Mouse (Mus musculus) midbrain, postnatal 0 days (tissue): ENCODE measurements around the gene Elf2. TPM values are rescaled to one million over a fixed set of nuclear protein-coding genes. Genes with fewer than 3 reads are reported as not detected.

ENCODE experiments used
- ATAC-seq: fragments of 200-750 bp; cut with Nextera tagmentation; 2 replicates; pipeline ENCODE4 v1.8.0; 2017; ENCODE audit warnings: moderate number of reproducible peaks, mild to moderate bottlenecking, moderate TSS enrichment, moderate library complexity; ENCODE audit not compliant: low FRiP score
- DNase-seq: peaks from one replicate; pipeline ENCODE4 v3.0.0-alpha.2; 2015; ENCODE audit warnings: low spot score
- H3K27ac ChIP-seq: fragments of 300-500 bp; sonication (generic); 2 replicates; pipeline ENCODE4 v1.5.1; 2014; ENCODE audit warnings: low read depth, mild to moderate bottlenecking, low read length, mixed read lengths
- H3K27me3 ChIP-seq: fragments of 300-500 bp; sonication (generic); 2 replicates; pipeline ENCODE4 v1.6.1; 2014; ENCODE audit warnings: low read length, control low read depth, mixed read lengths; ENCODE audit not compliant: insufficient read depth
- H3K36me3 ChIP-seq: fragments of 300-500 bp; sonication (generic); 2 replicates; pipeline ENCODE4 v1.6.1; 2014; ENCODE audit warnings: low read length, control low read depth, mixed read lengths; ENCODE audit not compliant: insufficient read depth
- H3K4me1 ChIP-seq: fragments of 300-500 bp; sonication (generic); 2 replicates; pipeline ENCODE4 v1.6.1; 2014; ENCODE audit warnings: mild to moderate bottlenecking, control low read depth, antibody characterized with exemption, low read length, mixed read lengths; ENCODE audit not compliant: insufficient read depth
- H3K4me2 ChIP-seq: fragments of 300-500 bp; sonication (generic); 2 replicates; pipeline ENCODE4 v1.6.1; 2014; ENCODE audit warnings: low read depth, mild to moderate bottlenecking, low read length, mixed read lengths; ENCODE audit not compliant: poor library complexity, severe bottlenecking
- H3K4me3 ChIP-seq: fragments of 300-500 bp; sonication (generic); 2 replicates; pipeline ENCODE4 v1.5.1; 2014; ENCODE audit warnings: low read depth, mild to moderate bottlenecking, low read length, moderate library complexity
- H3K9ac ChIP-seq: fragments of 300-500 bp; sonication (generic); replicated peaks from 2 replicates; pipeline ENCODE4 v1.6.1; 2014; ENCODE audit warnings: mild to moderate bottlenecking, low read length, moderate library complexity, mixed read lengths; ENCODE audit not compliant: poor library complexity, severe bottlenecking
- H3K9me3 ChIP-seq: fragments of 300-500 bp; sonication (generic); 2 replicates; pipeline ENCODE4 v1.6.1; 2016; ENCODE audit warnings: low read length, control low read depth
- CTCF ChIP-seq: IDR thresholded peaks from 2 replicates; pipeline ENCODE4 v1.5.1; 2016; ENCODE audit warnings: antibody characterized with exemption, mild to moderate bottlenecking
- WGBS: fragments of 180-500 bp; shearing (Covaris S2); extraction: QIAGEN DNeasy Blood & Tissue Kit; methylation state at CpG from one replicate; pipeline ENCODE4 v1.1.7; 2014; 5-methylcytosine and 5-hydroxymethylcytosine counted together
- polyA plus RNA-seq: library from polyadenylated mRNA; unstranded; fragments of >200 nt; fragmentation: Nextera tagmentation; extraction: Ambion mirVana; gene quantifications from 2 replicates; pipeline ENCODE4 v1.2.1, GENCODE M21; 2015
- total RNA-seq: library from RNA; depleted of rRNA; stranded (reverse); fragments of >200 nt; gene quantifications from 2 replicates; pipeline ENCODE4 v1.2.3, GENCODE M21; 2014

Gene Elf2
- total and polyA plus RNA-seq, 2 experiments from 2014 or later = 26.1 to 38.7 TPM

DNA sequence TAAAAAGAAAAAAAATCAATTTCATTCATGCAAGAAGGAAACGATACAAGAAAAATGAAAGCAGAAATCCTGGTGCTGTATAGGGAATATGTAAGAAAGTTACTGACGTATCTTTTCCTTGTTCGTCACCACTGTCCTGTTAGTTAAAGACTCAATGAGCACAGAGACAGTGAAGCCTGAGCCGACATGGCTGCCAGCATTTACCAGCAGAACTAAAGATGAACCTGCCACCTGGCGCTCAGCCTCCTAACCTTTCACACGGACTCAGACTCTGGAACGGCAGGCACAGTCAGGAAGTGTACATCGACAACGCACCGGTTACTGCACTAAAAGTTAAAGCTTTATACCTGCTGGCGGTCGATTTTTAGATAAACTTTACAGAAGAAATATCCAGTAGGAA is 11.9 kb downstream of the Elf2 start:
- H3K4me3 ChIP-seq = no peak overlapping the region
- no peak overlapping the region for H3K27ac ChIP-seq
- no peaks in the 10 kb centered on the region for H3K4me1 ChIP-seq
- H3K36me3 ChIP-seq = no peaks in the 10 kb centered on the region
- H3K27me3 ChIP-seq = no peaks in the 10 kb centered on the region
- no peaks in the 10 kb centered on the region for H3K9me3 ChIP-seq
- DNase-seq (no peak), ATAC-seq (no peak)
- H3K9ac ChIP-seq = no peak overlapping the region
- 85% methylated on average over 12 of the region's 12 CpGs for WGBS
- no peak overlapping the region for H3K4me2 ChIP-seq
- TF ChIP-seq CTCF = no peak

DNA sequence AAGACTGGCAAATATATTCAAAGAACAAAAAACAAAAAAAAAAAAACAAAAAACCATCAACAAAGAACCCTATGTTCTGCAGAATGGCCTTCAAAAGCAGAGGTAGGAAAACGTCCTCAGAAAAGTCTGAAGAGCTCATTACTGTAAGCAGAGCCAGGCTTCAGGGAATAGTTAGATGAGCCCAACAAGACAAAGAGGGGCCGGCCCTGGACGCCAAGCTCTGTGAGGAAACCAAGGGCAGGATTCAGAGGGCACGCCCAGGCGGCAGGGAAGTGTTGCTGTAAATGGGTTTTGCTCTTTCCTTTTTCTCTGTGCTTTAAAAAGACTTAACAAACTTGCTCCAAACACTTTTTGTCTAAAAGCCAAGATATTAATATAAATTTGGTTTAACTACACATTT is 12.6 kb downstream of the Elf2 start:
- no peaks in the 10 kb centered on the region for H3K9me3 ChIP-seq
- ATAC-seq (no peak), DNase-seq (no peak)
- no peaks in the 10 kb centered on the region for H3K36me3 ChIP-seq
- TF ChIP-seq CTCF = no peak
- H3K9ac ChIP-seq = no peak overlapping the region
- H3K4me3 ChIP-seq = no peak overlapping the region
- H3K4me1 ChIP-seq = no peaks in the 10 kb centered on the region
- WGBS = 76% methylated on average over 5 of the region's 5 CpGs
- H3K27ac ChIP-seq = no peak overlapping the region
- H3K4me2 ChIP-seq = no peak overlapping the region
- H3K27me3 ChIP-seq = no peaks in the 10 kb centered on the region

DNA sequence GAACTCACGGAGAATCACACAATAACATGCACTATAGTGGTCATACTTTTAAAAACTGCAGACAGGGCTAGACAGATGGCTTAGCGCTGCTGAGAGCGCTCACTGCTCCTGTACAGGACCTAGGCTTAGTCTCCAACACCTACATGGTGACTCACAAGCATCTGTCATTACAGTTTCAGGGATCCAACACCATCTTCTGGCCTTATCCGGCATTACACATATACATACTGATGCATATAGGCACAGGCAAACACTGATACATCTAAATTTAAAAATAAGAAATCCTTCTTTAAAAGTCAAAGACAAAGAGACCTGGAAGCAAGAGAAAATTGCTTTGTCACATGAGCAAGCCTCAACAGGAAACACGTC is 13.1 kb downstream of the Elf2 start:
- Histone ChIP-seq H3K4me3 (no peak overlapping the region), H3K9ac (no peak overlapping the region), H3K4me2 (no peak overlapping the region), H3K36me3 (no peaks in the 10 kb centered on the region), H3K27me3 (no peaks in the 10 kb centered on the region), H3K9me3 (no peaks in the 10 kb centered on the region), H3K4me1 (no peaks in the 10 kb centered on the region), H3K27ac (no peak overlapping the region)
- no peak for DNase-seq
- ATAC-seq = no peak
- peak; percentile 38 for TF ChIP-seq CTCF
- WGBS = 95% methylated on average over 5 of the region's 5 CpGs

DNA sequence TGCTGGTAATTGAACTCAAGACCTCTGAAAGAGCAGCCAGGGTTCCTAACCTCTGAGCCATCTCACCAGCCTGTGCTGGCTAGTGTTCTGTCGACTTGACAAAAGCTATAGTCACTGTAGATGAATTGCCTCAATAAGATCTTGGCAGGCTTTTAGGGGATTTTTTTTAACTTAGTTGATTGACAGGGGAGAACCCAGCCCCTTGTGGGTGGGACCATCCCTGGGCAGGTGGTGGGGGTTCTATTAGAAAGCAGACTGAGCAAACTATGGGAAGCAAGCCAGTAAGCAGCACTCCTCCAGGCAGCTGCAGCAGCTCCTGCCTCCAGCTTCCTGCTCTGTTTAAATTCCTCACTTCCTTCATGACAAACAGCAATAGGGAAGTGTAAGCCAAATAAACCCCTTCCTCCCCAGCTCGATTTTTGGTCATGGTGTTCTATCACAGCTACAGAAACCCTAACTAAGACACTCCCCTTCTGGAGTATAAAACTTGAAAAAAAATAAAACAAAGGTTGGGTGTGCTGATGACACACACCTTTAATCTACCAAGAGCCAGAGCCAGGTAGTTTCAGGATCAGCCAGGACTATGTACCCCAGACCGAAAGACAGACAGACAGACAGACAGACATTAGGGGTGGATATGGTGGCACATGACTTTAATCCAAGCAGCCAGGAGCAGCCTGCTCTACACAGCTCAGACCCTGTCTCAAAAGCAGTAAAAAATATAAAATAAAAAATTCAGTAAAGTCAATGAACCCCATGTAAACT is 13.6 kb downstream of the Elf2 start:
- Histone ChIP-seq H3K4me1 (no peaks in the 10 kb centered on the region), H3K27me3 (no peaks in the 10 kb centered on the region), H3K36me3 (no peaks in the 10 kb centered on the region), H3K27ac (no peak overlapping the region), H3K4me3 (no peak overlapping the region), H3K4me2 (no peak overlapping the region), H3K9me3 (no peaks in the 10 kb centered on the region), H3K9ac (no peak overlapping the region)
- WGBS = 78% methylated on average over 3 of the region's 3 CpGs
- ATAC-seq (no peak; the same call in 1 of the 2 replicates), DNase-seq (peak; percentile 33)
- TF ChIP-seq CTCF = no peak

DNA sequence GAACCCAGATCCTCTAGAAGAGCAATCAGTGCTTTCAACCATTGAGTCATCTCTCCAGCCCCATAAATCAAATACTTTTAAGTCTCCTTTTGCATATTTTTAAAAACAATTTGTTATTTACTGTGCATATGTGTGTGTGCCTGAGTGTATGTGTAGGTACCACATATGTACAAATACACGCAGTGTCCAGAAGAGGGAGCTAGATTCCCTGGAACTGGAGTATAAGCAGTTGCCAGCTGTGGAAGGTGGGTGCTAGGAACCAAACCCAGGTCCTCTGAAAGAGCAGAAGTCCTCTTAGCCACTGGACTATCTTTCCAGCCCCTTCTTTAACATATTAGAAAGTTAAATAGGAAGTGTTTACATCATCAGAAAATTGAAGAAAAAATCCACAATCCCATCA is 15.0 kb downstream of the Elf2 start:
- Histone ChIP-seq H3K9me3 (no peaks in the 10 kb centered on the region), H3K4me1 (no peaks in the 10 kb centered on the region), H3K36me3 (no peaks in the 10 kb centered on the region), H3K4me3 (no peak overlapping the region), H3K27ac (no peak overlapping the region), H3K9ac (no peak overlapping the region), H3K27me3 (no peaks in the 10 kb centered on the region), H3K4me2 (no peak overlapping the region)
- 0 out of 2 replicates have a peak, but pooled peaks have one; percentile 8 for TF ChIP-seq CTCF
- ATAC-seq (no peak), DNase-seq (no peak)
- 79% methylated on average over 1 of the region's 1 CpGs for WGBS

DNA sequence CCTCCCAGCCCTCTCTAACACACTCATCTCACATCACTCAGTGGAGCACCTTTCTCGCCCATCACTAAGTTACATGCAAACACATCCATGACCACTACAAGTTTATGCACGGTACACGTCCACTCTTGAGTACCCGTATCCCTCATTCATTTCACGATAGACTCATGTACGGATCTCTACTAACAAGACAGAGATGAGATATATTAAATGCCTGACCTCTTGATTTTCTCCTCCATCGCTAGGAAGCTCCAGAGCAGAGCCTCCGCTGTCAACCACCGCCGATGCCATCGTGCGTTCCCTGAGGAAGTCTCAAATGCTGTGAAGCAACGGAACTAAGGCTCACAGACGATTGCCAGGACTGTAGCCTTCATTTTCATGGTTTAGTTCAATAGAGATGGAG is 17.5 kb downstream of the Elf2 start:
- H3K27me3 ChIP-seq = no peaks in the 10 kb centered on the region
- no peak overlapping the region for H3K9ac ChIP-seq
- WGBS = 96% methylated on average over 14 of the region's 14 CpGs
- H3K4me3 ChIP-seq = no peak overlapping the region
- H3K27ac ChIP-seq = no peak overlapping the region
- no peak for DNase-seq
- no peaks in the 10 kb centered on the region for H3K4me1 ChIP-seq
- H3K36me3 ChIP-seq = no peaks in the 10 kb centered on the region
- H3K9me3 ChIP-seq = no peaks in the 10 kb centered on the region
- no peak for TF ChIP-seq CTCF
- no peak overlapping the region for H3K4me2 ChIP-seq
- no peak for ATAC-seq
